Mouse (Mus musculus) olfactory bulb, adult 2 months (tissue): ENCODE data around the gene Gm21970. TPM values are rescaled to one million over a fixed set of nuclear protein-coding genes. Genes with fewer than 3 reads are reported as not detected.

ENCODE experiments used
- H3K27ac ChIP-seq: fragments of 200-500 bp; 2 replicates; pipeline ENCODE4 v1.5.1; 2012; ENCODE audit warnings: low read depth, low read length; ENCODE audit not compliant: insufficient read depth
- H3K4me1 ChIP-seq: fragments of 200-500 bp; 2 replicates; pipeline ENCODE4 v1.6.1; 2012; ENCODE audit warnings: low read length; ENCODE audit not compliant: control insufficient read depth, insufficient read depth
- H3K4me3 ChIP-seq: fragments of 200-500 bp; 2 replicates; pipeline ENCODE4 v1.5.1; 2012; ENCODE audit warnings: mild to moderate bottlenecking, low read depth, low read length, moderate library complexity; ENCODE audit not compliant: insufficient read depth
- CTCF ChIP-seq: fragments of 200-500 bp; IDR thresholded peaks from 2 replicates; pipeline ENCODE4 v1.5.1; 2012; ENCODE audit warnings: low read depth, mild to moderate bottlenecking, low read length, moderate library complexity; ENCODE audit not compliant: insufficient read depth
- POLR2A ChIP-seq: fragments of 200-500 bp; IDR thresholded peaks from 2 replicates; pipeline ENCODE4 v1.6.1; 2012; ENCODE audit warnings: mild to moderate bottlenecking, low read depth, low read length, moderate library complexity; ENCODE audit not compliant: insufficient read depth
- WGBS: fragments of 180-500 bp; shearing (Covaris S2); methylation state at CpG from one replicate; pipeline ENCODE4 v1.1.7; 2018; 5-methylcytosine and 5-hydroxymethylcytosine counted together
- polyA plus RNA-seq: library from polyadenylated mRNA; stranded (reverse); fragments of >200 nt; gene quantifications from 2 replicates; pipeline ENCODE4 v1.2.4, GENCODE M21; 2012; ENCODE audit warnings: low replicate concordance; ENCODE audit not compliant: missing spikeins, insufficient read depth, insufficient read length

Gene Gm21970
- polyA plus RNA-seq, 1 experiment, result not detected

DNA sequence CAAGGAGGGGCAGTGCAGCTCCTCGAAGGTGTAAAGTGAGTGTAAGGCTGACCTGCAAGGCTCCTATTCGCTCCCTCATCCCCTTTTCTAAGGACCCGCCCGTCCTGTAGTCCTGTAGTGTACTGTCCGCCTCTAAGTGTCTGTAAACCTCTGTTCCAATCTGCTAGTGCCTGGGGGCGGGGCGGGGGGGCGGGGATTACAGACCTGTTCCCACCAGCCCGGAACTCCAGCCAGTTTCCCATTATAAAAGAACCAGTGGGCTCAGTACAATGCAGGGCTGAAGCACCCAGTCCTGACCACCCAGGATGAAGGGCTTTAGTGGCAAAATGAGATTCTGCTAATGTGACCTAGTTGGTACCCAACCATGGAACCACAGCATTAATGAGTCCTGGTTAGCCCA lies 12.5 kb upstream of the Gm21970 start:
- H3K27ac ChIP-seq, result peak overlapping the region; percentile 74; the same call in 1 of the 2 replicates

DNA sequence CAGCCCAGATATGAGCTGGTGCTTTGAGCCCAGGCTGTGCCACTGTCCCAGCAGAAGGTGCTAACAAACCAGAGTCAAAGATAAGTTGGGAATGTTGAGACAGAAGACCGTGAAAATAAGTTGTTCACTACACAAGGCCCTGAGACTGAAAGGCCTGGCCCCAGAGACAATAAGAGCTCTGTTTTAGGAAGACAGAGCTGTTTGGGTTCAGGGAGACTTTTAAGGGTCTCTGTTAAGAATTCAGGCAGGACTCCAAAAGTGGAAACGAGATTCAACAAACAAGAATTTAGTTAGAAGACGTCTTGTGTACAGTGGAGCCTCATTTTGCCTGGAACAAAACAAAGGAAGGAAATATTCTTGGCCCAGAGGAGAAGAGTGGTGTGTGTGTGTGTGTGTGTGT lies 12.1 kb upstream of the Gm21970 start:
- Histone ChIP-seq H3K4me1 (peaks cover 9% of the 10 kb centered on the region), H3K27ac (peak overlapping the region; percentile 74; the same call in 1 of the 2 replicates), H3K4me3 (no peak overlapping the region)
- TF ChIP-seq POLR2A, result no peak
- no peak for TF ChIP-seq CTCF
- WGBS, result 47% methylated on average over 3 of the region's 3 CpGs

More for the DNA sequence above, 12.5 kb upstream of the Gm21970 start:
- WGBS, result 28% methylated on average over 9 of the region's 9 CpGs
- Histone ChIP-seq H3K4me1 (peaks cover 9% of the 10 kb centered on the region), H3K4me3 (no peak overlapping the region)
- TF ChIP-seq POLR2A (no peak), CTCF (no peak)

DNA sequence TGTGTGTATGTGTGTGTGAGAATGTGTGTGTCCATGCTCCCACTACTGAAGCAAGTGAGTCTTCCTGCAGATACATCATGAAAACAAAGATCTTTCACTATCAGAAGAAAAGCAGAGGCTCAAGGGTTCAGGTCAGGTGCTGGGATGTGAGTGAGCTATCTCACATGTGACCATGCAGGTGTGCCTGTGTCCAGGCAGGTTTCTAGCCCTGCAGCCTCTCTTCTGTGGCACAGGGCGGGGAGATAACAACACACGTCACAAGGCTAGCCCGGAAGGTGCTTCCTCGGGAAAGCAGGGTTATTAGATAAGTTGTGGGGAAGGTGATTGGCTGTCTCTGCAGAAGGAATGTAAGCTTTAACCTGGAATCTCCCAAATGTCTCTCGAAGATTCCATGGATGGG lies 11.4 kb upstream of the Gm21970 start:
- Histone ChIP-seq H3K4me1 (peaks cover 9% of the 10 kb centered on the region), H3K4me3 (no peak overlapping the region), H3K27ac (no peak overlapping the region)
- WGBS, result 87% methylated on average over 5 of the region's 5 CpGs
- TF ChIP-seq POLR2A (no peak), CTCF (no peak)

DNA sequence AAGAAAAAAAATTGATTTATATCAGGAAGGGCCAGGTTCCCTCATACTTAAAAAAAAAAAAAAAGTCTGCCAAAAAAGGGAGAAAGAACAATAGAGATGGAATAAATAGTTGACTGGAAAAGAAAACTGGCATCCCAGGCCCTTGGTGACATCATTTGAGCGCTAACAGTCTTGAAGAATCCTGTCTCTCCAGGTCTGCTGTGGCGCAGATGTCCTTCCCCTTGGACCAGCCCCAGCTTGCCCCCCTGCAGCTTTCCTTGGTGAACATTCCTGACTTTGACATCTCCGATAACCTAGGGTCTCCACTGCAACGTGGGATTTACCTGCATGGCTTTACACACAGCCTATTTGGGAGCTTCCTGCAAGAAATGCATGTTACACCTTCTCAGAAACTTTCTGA lies 9.9 kb upstream of the Gm21970 start:
- Histone ChIP-seq H3K4me1 (peaks cover 6% of the 10 kb centered on the region), H3K27ac (no peak overlapping the region), H3K4me3 (no peak overlapping the region)
- TF ChIP-seq CTCF (no peak), POLR2A (no peak)
- whole genome bisulfite sequencing, result 90% methylated on average over 4 of the region's 4 CpGs

DNA sequence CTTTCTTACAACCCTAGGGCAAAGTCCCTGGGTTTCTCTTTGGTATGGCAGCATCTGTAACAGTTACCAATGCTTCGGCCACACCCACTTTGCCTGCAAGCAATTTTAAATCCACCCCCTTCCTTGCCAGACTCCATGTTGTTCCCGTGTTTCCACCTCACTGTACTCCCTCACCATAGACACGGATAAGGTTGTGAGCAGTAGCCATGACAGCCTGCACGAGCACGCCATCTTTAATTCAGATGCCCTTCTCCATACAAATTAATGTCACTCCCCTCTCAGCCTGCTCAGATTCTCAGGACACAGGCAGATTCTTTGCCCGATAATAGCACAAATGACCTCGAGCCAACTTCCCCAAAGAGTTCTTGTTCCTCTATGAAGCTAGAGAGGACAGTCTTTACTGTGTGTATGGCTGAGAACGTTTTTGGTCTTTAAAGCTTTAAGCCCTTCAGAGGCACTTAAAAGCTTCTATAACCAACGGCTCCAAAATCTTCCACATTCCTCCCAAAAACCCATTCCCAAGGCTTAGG lies 9.2 kb upstream of the Gm21970 start:
- Histone ChIP-seq H3K27ac (no peak overlapping the region), H3K4me3 (no peak overlapping the region), H3K4me1 (peaks cover 4% of the 10 kb centered on the region; the same call in 1 of the 2 replicates)
- 92% methylated on average over 9 of the region's 9 CpGs for WGBS
- no peak for TF ChIP-seq CTCF
- no peak for TF ChIP-seq POLR2A

DNA sequence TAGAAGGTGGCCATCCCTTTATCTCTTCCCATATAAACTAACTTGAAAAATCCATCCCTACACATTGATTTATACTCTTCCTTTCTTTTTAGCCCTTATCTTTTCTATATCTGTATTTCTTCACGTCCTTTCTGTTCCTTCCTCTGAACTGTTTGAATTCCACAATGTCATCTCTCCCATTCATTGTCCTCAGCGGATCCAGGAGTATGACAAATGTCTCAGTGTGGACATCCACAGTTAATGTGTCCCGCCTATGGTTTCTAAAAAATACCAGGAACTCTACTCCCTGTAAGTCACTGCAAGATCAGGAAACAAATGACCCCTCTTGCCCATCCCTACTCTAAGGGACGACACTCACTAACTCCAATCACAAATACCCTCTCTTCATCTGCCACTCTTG lies 7.3 kb upstream of the Gm21970 start:
- no peaks in the 10 kb centered on the region for H3K4me1 ChIP-seq
- WGBS, result 91% methylated on average over 4 of the region's 4 CpGs
- TF ChIP-seq POLR2A (no peak), CTCF (no peak)
- H3K27ac ChIP-seq, result no peak overlapping the region
- H3K4me3 ChIP-seq, result no peak overlapping the region

DNA sequence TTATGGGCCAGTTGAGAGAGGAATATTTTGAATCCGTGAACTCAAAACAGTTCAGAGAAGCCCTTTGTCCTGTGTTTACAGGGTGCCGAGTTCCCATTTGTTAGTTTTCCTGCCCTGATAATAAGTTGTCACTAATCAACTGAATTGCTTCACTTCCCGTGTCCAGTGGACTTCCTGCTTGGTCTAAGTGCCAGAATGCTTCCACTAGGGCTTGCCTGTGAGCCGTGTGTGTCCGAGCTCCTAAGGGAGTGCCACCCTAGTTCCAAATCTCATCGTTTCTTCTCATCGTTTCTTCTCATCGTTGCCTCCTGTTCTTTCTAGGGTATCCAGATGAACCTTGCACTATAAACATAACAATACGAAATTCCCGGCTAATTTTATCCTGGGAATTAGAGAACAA lies 5.9 kb upstream of the Gm21970 start:
- Histone ChIP-seq H3K4me1 (no peaks in the 10 kb centered on the region), H3K27ac (peak overlapping the region; percentile 35; the same call in 1 of the 2 replicates), H3K4me3 (no peak overlapping the region)
- 49% methylated on average over 10 of the region's 10 CpGs for WGBS
- TF ChIP-seq CTCF (no peak), POLR2A (no peak)

DNA sequence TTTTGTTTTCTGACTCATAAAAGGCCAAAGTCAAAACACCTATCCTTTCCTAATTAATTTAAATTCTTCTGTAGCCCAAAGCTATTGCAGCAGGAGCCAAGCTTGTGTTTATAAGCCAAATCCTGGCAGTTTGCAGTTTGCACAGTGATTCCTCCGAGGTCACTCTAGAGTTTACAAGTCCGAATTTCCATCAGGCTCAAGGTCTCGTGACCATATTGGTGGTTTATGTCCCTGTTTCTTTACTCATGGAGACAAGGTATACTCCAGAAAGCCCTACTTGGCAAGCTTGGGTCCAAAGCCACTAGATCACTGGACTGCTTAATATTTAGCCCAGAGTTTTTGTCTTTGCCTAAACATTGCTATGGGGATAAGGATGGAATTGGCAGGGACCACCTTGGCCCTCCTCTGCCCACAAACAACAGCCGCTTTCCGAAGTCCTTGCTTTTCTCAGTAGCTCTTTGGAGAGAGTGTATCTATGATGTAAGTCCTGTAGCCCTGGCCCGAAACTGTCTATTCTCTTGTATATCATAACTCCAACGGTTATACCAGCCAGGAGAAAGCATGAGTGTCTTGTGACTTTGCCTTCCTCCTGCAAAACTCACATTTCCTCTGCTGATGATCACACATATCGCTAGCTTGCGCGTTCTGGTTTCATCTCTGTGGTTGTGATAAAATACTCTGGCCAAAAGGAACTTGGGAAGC lies 5.0 kb upstream of the Gm21970 start:
- WGBS, result 84% methylated on average over 10 of the region's 10 CpGs
- H3K4me3 ChIP-seq, result no peak overlapping the region
- TF ChIP-seq POLR2A (no peak), CTCF (no peak)
- H3K4me1 ChIP-seq, result no peaks in the 10 kb centered on the region
- no peak overlapping the region for H3K27ac ChIP-seq

DNA sequence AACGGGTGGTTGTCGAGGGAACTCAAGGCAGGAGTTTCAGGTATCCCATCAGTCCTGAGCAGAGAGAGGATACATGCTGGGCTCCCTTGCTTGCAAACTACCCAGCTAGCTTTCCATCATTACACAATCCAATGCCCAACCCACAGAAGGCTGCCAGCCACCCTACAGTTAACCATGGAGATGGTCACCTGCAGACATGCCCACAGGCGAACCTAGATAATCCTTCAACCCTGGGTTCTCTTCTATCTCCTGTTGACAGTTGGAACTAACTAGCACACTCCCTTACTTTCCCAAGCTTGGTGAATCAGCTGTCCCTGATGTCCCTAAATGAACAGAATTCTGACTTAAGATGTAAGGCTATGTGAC lies 4.4 kb upstream of the Gm21970 start:
- Histone ChIP-seq H3K27ac (no peak overlapping the region), H3K4me3 (no peak overlapping the region), H3K4me1 (no peaks in the 10 kb centered on the region)
- no peak for TF ChIP-seq CTCF
- TF ChIP-seq POLR2A, result no peak
- 97% methylated on average over 3 of the region's 3 CpGs for WGBS
